Mouse (Mus musculus) right cerebral cortex, postnatal 14 days (tissue): Measurements from ENCODE around the gene Mcm7.

Experiments
- DNase-seq: peaks from one replicate; pipeline ENCODE4 v3.0.0; 2022

The Mcm7 gene

DNA sequence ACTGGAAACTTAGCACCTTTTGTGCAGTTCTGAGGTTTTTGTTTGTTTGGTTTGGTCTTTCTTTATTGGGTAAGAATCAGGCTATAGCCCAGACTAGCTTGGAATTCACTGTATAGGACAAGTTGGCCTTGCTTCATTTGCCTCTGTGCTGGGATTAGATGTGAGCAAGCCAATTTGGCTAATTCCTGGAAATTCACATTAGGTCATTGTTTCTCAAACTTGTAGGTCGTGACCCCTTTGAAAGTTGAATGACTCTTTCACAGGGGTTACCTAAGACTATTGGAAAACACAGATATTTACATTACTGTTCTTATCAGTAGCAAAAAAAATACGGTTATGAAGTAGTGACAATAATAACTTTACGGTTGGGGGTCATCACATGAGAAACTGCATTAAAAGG is 17.8 kb downstream of the Mcm7 start:
- no peak for DNase-seq

DNA sequence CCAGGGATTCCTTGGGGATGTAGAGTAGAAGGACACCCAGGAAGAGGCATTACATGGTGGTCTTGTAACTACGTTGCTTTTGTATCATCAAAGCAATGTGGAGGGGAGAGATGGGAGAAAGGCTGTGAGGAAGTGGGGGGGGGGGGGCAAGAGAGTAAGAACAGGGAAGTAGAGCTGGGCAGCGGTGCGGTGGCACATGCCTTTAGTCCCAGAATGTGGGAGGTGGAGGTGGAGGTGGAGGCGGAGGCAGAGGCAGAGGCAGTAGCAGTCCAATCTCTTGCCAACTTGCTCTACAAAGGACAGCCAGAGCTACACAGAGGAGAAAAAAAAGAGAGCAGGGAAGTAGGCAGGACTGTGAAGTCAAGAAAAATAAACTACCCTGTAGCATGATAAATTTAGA is 33.6 kb downstream of the Mcm7 start:
- DNase-seq, result no peak

DNA sequence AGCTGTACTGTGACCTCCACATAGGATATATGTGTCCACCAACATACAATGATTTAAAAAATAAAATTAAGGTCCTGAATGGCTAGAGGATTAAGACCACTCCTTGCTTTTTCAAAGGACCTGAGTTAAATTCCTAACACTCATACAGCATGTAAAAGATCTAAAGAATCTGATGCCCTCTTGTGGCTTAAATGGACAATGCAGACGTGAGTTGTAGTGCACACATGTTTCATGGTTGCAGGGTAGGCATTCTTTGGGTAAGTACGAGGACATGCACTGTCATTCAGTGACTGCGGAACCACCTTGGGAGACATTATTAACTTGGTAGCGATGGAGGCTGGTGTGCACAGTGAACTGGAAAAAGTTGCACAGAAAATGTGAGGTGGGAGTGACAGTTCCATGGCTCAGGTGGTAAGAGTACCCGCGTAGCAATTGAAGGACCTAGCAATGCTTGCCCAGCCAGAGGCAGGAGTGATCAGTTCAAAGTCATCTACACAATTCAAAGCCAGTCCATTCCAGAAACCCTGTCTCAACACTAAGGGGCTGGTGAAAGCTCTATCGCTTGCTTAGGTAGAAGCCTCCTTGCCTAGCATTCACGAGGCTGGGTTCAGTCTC is 34.2 kb downstream of the Mcm7 start:
- DNase-seq, result peak; percentile 8

DNA sequence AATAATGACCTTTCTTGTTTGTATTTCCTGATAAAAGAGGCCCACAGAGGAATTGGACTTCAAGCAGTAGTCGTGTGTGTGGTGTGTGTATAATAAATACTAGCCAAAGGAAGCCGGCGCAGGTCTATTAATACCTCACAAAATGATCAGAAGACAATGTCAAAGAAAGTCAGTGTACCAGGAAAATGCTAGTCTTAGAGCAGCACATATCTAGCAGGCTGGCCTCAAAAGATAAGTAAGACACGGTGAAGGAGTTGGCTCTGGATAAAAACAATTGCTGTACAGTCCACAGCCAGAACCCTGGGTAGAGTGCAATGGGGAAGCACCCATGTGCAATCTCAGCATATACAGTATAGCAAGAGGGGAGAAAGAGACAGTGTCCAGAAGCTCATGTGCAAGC is 35.0 kb downstream of the Mcm7 start:
- DNase-seq, result no peak

DNA sequence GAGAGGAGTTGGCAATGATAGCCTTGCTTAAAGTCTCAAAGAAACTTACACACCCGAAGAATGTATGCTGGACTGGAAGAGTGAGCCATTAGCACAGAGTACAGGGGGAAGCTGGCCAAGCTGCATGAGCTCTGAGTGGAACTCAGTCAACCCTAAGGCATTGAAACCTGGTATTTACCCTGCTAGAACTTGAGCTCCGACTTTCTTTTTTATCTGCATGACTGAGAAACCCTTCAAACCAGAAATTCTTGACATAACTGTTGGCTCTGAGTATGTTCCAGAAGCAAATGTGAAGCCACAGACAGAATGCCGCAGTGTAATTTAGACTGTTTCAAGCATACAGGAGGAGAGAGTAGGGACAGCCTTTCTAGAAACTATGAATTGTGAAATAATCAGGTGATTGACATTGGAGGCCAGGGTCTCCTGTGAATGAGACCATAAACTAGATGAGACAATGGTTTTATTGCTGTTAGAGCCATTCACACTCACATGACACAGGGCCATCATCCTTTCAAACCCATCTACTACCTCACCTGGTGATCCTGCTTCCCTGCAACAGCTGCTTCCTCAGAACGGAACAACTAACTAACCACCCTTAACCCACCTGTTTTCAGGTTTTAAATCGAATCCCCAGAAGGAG is 39.7 kb downstream of the Mcm7 start:
- DNase-seq, result no peak

DNA sequence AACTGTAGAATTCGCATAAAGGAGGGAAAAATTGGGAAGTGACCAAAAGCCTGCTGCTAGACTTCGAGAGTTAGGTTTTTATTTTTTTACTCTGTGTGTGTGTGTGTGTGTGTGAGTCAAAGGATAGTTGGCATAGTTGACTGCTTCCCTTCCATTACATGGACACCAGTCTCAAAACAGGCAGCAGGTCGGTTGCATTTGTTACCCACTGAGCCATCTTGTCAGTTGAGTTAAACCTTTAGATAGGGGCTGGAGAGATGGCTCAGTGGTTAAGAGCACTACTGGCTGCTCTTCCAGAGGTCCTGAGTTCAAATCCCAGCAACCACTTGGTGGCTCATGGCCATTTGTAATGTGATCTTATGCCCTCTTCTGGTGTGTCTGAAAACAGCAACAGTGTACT is 54.2 kb downstream of the Mcm7 start:
- DNase-seq, result no peak

DNA sequence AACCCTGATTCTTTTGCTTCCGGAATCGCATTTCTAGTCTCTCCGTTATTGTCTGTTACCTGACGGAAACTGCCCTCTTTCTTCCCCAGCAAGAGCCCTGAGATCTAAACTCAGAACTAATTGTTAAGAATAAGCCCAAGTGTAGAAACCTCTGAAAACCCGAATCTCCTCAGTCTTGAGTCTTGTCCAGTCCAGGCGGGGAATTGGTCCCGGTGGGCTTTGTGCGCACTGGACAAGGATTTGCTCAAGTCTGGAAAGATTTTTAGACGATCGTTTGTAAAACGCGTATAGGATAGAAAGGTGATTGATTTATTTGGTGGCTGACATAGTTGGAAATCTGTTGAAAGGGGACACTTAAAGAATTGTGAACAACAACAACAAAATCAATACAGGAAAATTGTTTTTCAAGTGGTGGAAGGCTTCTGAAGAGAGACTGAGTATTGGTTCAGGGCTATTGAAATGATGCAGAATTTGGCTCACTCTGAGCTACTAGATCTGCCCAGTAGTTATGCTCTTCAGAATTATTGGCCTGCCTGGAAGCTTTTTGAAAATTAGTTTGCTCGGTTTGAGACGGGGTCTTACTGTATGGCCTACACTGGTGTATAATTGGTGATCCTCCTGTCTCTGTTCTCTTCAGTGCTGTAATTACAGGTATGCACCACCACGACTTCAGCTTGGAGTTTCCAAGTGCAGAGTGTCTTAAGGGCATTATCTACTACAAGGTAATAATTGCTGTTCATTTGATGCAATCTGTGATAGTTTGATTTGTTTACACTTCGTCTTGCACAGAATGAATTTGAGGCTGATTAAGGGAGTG is 54.8 kb downstream of the Mcm7 start:
- DNase-seq, result no peak

DNA sequence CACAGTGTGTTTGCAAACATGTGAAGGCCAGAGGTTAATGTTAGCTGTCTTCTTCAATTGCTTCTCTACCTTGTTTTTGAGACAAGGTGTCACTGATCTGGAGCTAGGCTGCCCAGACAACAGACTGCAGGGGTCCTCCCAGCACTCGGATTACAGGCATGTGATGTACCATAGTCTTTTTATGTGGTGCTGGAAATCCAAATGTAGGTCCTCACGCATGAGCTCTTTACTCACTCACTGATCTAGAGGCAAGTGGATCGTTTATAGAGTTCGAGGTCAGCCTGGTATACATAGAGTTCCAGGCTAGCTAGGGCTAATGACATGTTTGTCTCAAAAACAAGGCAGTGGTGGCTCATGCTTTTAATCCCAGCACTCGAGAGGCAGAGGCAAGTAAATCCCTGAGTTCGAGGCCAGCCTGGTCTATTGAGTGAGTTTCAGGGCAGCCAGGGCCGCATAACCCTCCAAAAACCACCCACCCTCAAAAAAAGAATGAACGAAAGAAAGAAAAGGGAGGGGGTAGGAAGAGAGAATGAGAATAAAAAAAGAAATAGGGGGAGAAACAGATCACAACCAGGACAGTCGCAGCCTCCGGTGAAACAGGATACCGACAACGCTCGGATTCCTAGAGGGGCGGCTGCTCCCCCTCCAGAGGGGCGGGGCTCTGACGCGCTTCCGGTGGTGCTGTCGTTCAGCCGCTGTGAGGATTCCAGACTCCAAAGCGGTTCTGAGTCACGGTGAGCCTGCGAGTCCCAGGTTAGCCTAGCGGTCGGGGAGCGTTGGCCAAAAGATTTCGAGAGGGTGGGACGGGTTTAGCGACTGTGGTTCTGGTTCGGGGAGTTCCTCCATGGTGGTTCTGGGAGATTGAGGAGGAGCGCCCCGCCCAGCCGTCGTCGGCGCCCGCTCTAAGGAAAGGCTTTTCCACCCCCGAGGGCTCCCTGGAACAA is 55.7 kb downstream of the Mcm7 start, which contains the start of gene Zscan21:
Gene Zscan21 (plus strand): TSS at position 649 of the 944 bp plus-strand sequence.
- DNase-seq, result peak; percentile 84
